Mouse (Mus musculus) liver, postnatal 0 days (tissue): ENCODE results near the gene Eps8l3. TPM values are rescaled to one million over a fixed set of nuclear protein-coding genes. Genes with fewer than 3 reads are reported as not detected.

Experiments
- ATAC-seq: fragments of 200-750 bp; cut with Nextera tagmentation; 2 replicates; pipeline ENCODE4 v1.8.0; 2017; ENCODE audit warnings: mild to moderate bottlenecking, moderate library complexity
- DNase-seq: peaks from one replicate; pipeline ENCODE4 v3.0.0-alpha.2; 2016
- H3K27ac ChIP-seq: fragments of 300-500 bp; sonication (generic); 2 replicates; pipeline ENCODE4 v1.5.1; 2014; ENCODE audit warnings: antibody characterized with exemption, moderate library complexity, mild to moderate bottlenecking, low read depth
- H3K27me3 ChIP-seq: fragments of 300-500 bp; sonication (generic); 2 replicates; pipeline ENCODE4 v1.6.1; 2014; ENCODE audit warnings: low read length, control low read depth, mixed read lengths; ENCODE audit not compliant: insufficient read depth
- H3K36me3 ChIP-seq: fragments of 300-500 bp; sonication (generic); replicated peaks from 2 replicates; pipeline ENCODE4 v1.6.1; 2014; ENCODE audit warnings: mild to moderate bottlenecking, control low read depth, low read length, moderate library complexity, mixed read lengths; ENCODE audit not compliant: insufficient read depth
- H3K4me1 ChIP-seq: fragments of 300-500 bp; sonication (generic); 2 replicates; pipeline ENCODE4 v1.6.1; 2014; ENCODE audit warnings: antibody characterized with exemption, mild to moderate bottlenecking, control low read depth; ENCODE audit not compliant: insufficient read depth
- H3K4me2 ChIP-seq: fragments of 300-500 bp; sonication (generic); 2 replicates; pipeline ENCODE4 v1.6.1; 2014; ENCODE audit warnings: low read depth, mild to moderate bottlenecking, low read length, moderate library complexity, mixed read lengths
- H3K4me3 ChIP-seq: fragments of 300-500 bp; sonication (generic); 2 replicates; pipeline ENCODE4 v1.5.1; 2014; ENCODE audit warnings: low read depth, low read length
- H3K9ac ChIP-seq: fragments of 300-500 bp; sonication (generic); replicated peaks from 2 replicates; pipeline ENCODE4 v1.6.1; 2014; ENCODE audit warnings: mild to moderate bottlenecking, moderate library complexity
- H3K9me3 ChIP-seq: fragments of 300-500 bp; sonication (generic); 2 replicates; pipeline ENCODE4 v1.6.1; 2016; ENCODE audit warnings: mild to moderate bottlenecking, control low read depth, low read length, mixed read lengths
- CTCF ChIP-seq: sonication (generic); IDR thresholded peaks from 2 replicates; pipeline ENCODE4 v1.5.1; 2016; ENCODE audit warnings: antibody characterized with exemption, low read depth
- EP300 ChIP-seq: IDR thresholded peaks from 2 replicates; pipeline ENCODE4 v1.6.1; 2016; ENCODE audit warnings: antibody characterized with exemption, low read depth, mild to moderate bottlenecking
- WGBS: fragments of 180-500 bp; shearing (Covaris S2); extraction: QIAGEN DNeasy Blood & Tissue Kit; methylation state at CpG from one replicate; pipeline ENCODE4 v1.1.7; 2014; ENCODE audit not compliant: insufficient replicate concordance; 5-methylcytosine and 5-hydroxymethylcytosine counted together
- polyA plus RNA-seq: library from polyadenylated mRNA; unstranded; fragments of >200 nt; fragmentation: Nextera tagmentation; extraction: Ambion mirVana; gene quantifications from 2 replicates; pipeline ENCODE4 v1.2.1, GENCODE M21; 2015

The Eps8l3 gene
- polyA plus RNA-seq, 1 experiment from 2014 or later, result not detected

GRCm38 (mm10) chr3:107832645-107833044, 44.4 kb upstream of the Eps8l3 start:
- Histone ChIP-seq H3K9me3 (no peaks in the 10 kb centered on the region), H3K4me1 (peaks cover 11% of the 10 kb centered on the region), H3K4me3 (no peak overlapping the region), H3K27me3 (no peaks in the 10 kb centered on the region), H3K27ac (no peak overlapping the region), H3K9ac (0 out of 2 replicates have a peak overlapping the region, but pooled peaks have one; percentile 11), H3K4me2 (no peak overlapping the region), H3K36me3 (no peaks in the 10 kb centered on the region)
- TF ChIP-seq EP300 (no peak), CTCF (no peak)
- DNase-seq (no peak), ATAC-seq (no peak)
- WGBS, result 47% methylated on average over 6 of the region's 6 CpGs

- peaks cover 9% of the 10 kb centered on the region for H3K4me1 ChIP-seq
- TF ChIP-seq EP300 (no peak), CTCF (no peak)
- no peak for ATAC-seq
Measured at GRCm38 (mm10) chr3:107833370-107833769, 43.7 kb upstream of the Eps8l3 start.

GRCm38 (mm10) chr3:107833872-107834341, 43.1 kb upstream of the Eps8l3 start:
- TF ChIP-seq EP300 (no peak), CTCF (no peak)
- ATAC-seq (no peak), DNase-seq (no peak)
- Histone ChIP-seq H3K9me3 (no peaks in the 10 kb centered on the region), H3K36me3 (no peaks in the 10 kb centered on the region), H3K4me1 (peaks cover 9% of the 10 kb centered on the region), H3K4me2 (no peak overlapping the region), H3K27ac (no peak overlapping the region), H3K4me3 (no peak overlapping the region), H3K9ac (no peak overlapping the region), H3K27me3 (no peaks in the 10 kb centered on the region)
- 62% methylated on average over 4 of the region's 4 CpGs for WGBS

More at GRCm38 (mm10) chr3:107833370-107833769, 43.7 kb upstream of the Eps8l3 start:
- no peak for DNase-seq
- 57% methylated on average over 1 of the region's 1 CpGs for WGBS
- Histone ChIP-seq H3K27me3 (no peaks in the 10 kb centered on the region), H3K9ac (no peak overlapping the region), H3K4me3 (no peak overlapping the region), H3K4me2 (no peak overlapping the region), H3K9me3 (no peaks in the 10 kb centered on the region), H3K36me3 (no peaks in the 10 kb centered on the region), H3K27ac (no peak overlapping the region)

GRCm38 (mm10) chr3:107835301-107835700, 41.7 kb upstream of the Eps8l3 start:
- no peak overlapping the region for H3K4me3 ChIP-seq
- TF ChIP-seq EP300 (no peak), CTCF (no peak)
- H3K27me3 ChIP-seq, result no peaks in the 10 kb centered on the region
- H3K9ac ChIP-seq, result no peak overlapping the region
- H3K27ac ChIP-seq, result no peak overlapping the region
- H3K4me2 ChIP-seq, result no peak overlapping the region
- H3K9me3 ChIP-seq, result no peaks in the 10 kb centered on the region
- peaks cover 9% of the 10 kb centered on the region for H3K4me1 ChIP-seq
- H3K36me3 ChIP-seq, result no peaks in the 10 kb centered on the region
- ATAC-seq (no peak), DNase-seq (no peak)
- WGBS, result 90% methylated on average over 5 of the region's 5 CpGs

GRCm38 (mm10) chr3:107839855-107840254, 37.2 kb upstream of the Eps8l3 start:
- Histone ChIP-seq H3K36me3 (no peaks in the 10 kb centered on the region), H3K4me2 (no peak overlapping the region), H3K4me3 (no peak overlapping the region), H3K4me1 (no peaks in the 10 kb centered on the region), H3K27ac (no peak overlapping the region), H3K9me3 (no peaks in the 10 kb centered on the region), H3K27me3 (no peaks in the 10 kb centered on the region), H3K9ac (no peak overlapping the region)
- DNase-seq, result no peak
- no peak for ATAC-seq
- TF ChIP-seq CTCF (no peak), EP300 (no peak)
- 86% methylated on average over 5 of the region's 5 CpGs for WGBS

- H3K4me1 ChIP-seq, result 0 out of 2 replicates have a peak, but pooled peaks cover under 1% of the 10 kb centered on the region
- no peak for DNase-seq
- H3K9ac ChIP-seq, result no peak overlapping the region
- no peak overlapping the region for H3K27ac ChIP-seq
- 79% methylated on average over 7 of the region's 7 CpGs for WGBS
- no peaks in the 10 kb centered on the region for H3K9me3 ChIP-seq
- H3K4me3 ChIP-seq, result no peak overlapping the region
- H3K27me3 ChIP-seq, result no peaks in the 10 kb centered on the region
- TF ChIP-seq CTCF, result no peak
- no peak for TF ChIP-seq EP300
- no peak for ATAC-seq
- H3K4me2 ChIP-seq, result no peak overlapping the region
- no peaks in the 10 kb centered on the region for H3K36me3 ChIP-seq
Measured at GRCm38 (mm10) chr3:107840855-107841254, 36.2 kb upstream of the Eps8l3 start.

- Histone ChIP-seq H3K4me1 (peaks cover 4% of the 10 kb centered on the region; the same call in 1 of the 2 replicates), H3K27me3 (no peaks in the 10 kb centered on the region), H3K27ac (no peak overlapping the region), H3K9me3 (no peaks in the 10 kb centered on the region), H3K4me3 (no peak overlapping the region), H3K9ac (no peak overlapping the region), H3K36me3 (no peaks in the 10 kb centered on the region), H3K4me2 (no peak overlapping the region)
- WGBS, result 84% methylated on average over 7 of the region's 7 CpGs
- DNase-seq (no peak), ATAC-seq (no peak)
- no peak for TF ChIP-seq EP300
- no peak for TF ChIP-seq CTCF
Measured at GRCm38 (mm10) chr3:107841370-107841769, 35.7 kb upstream of the Eps8l3 start.
